Comparison of ENCODE assay signal across 36 mouse cellular contexts in genomic region chr11:4246623-4247022, GRCm38 (mm10). TPM values are rescaled to one million over a fixed set of nuclear protein-coding genes. Genes with fewer than 3 reads are reported as not detected.
DNase-seq lines count a peak whose midpoint lies in the region; TF ChIP-seq lines count a peak whose summit lies in the region.
"Had no signal": no experiment of that assay in that cellular context is flagged by ENCODE, and none has a peak within 500 bp of the region (broad histone marks: within the 10 kb centered on the region; RNA-seq: fewer than 3 reads in every experiment).

No protein-coding gene starts in this region.

- H3K9me3 ChIP-seq in CH12.LX (replicated peaks; ENCODE audit: low read length) (peaks cover 3% of the 10 kb centered on the region), MEL (replicated peaks; ENCODE audit: insufficient read depth, low read length) (no peaks in the 10 kb centered on the region)
- H3K9me3 ChIP-seq: embryonic facial prominence, embryonic 13.5 days; hindbrain, embryonic 13.5 days; limb, embryonic 10.5 days; limb, embryonic 15.5 days; liver, embryonic 13.5 days; megakaryocyte, embryonic 14.5 days; midbrain, embryonic 13.5 days had no signal

- H3K27ac ChIP-seq in CH12.LX (ENCODE audit: insufficient read depth, low read depth) (no peak overlapping the region), MEL (ENCODE audit: control insufficient read depth, low read depth, low read length) (no peak overlapping the region)
- H3K27ac ChIP-seq: embryonic facial prominence, embryonic 13.5 days; gastrocnemius, adult 2 months; hindbrain, embryonic 13.5 days; layer of hippocampus, adult 2 months; limb, embryonic 10.5 days; limb, embryonic 15.5 days; midbrain, embryonic 13.5 days had no signal

- no peak for TF ChIP-seq EP300 in CH12.LX (IDR thresholded peaks at IDR 0.05; ENCODE audit: low read length)
- peak in 1 of 2 experiments; percentile 73; a peak in 2 of 4 replicates for TF ChIP-seq EP300 in MEL (IDR thresholded peaks at IDR 0.05; ENCODE audit: low read depth in 1 of 2, low read length in 2 of 2)

- H3K79me2 ChIP-seq in CH12.LX (replicated peaks; ENCODE audit: control insufficient read depth, extremely low read depth, insufficient read depth, poor library complexity, severe bottlenecking) (no peaks in the 10 kb centered on the region), MEL (ENCODE audit: control insufficient read depth, insufficient read depth, low read length, poor library complexity) (no peaks in the 10 kb centered on the region)

- DNase-seq in CD4-positive helper T cell, adult 2 months (ENCODE audit: low read depth, low spot score), result peak; percentile 79
- DNase-seq in CH12.LX (ENCODE audit: extremely low read depth) (no peak), MEL (ENCODE audit: low read depth, low spot score) (no peak)
- DNase-seq in naive thymus-derived CD4-positive, alpha-beta T cell, adult 2 months (ENCODE audit: low read depth), result peak; percentile 68
- DNase-seq in neural tube, embryonic 10.5 days (ENCODE audit: extremely low spot score, low spot score), result no peak
- DNase-seq in right cerebral cortex, postnatal 36 days (ENCODE audit: low spot score in 2 of 2), result no peak
- no peak for DNase-seq in embryo, embryonic 11 days
- DNase-seq: adrenal gland, adult 2 months; B cell, adult 2 months; cerebellum, adult 11 months; cerebellum, adult 9-11 months; gastrocnemius, adult 2 months; gastrocnemius, postnatal 36 days; heart, adult 18-20 months; heart, postnatal 4 days; kidney, adult 18-20 months; kidney, postnatal 36 days; liver, embryonic 13.5 days; lung, adult 18-20 months; lung, postnatal 4 days; right cerebral cortex, postnatal 25 days; spleen, adult 18-20 months; thymus, postnatal 25 days had no signal

- no peak for TF ChIP-seq CTCF in CH12.LX (conservative IDR thresholded peaks at IDR 0.05 in 1 of 2, IDR thresholded peaks at IDR 0.05 in 1 of 2; ENCODE audit: low read depth in 2 of 2, low read length in 2 of 2)
- TF ChIP-seq CTCF in MEL (IDR thresholded peaks at IDR 0.05 in 2 of 3, conservative IDR thresholded peaks at IDR 0.05 in 1 of 3; ENCODE audit: control insufficient read depth in 1 of 3, insufficient read depth in 1 of 3, low read depth in 2 of 3, low read length in 3 of 3, poor library complexity in 1 of 3, severe bottlenecking in 1 of 3), result no peak

- H3K4me1 ChIP-seq in CH12.LX (ENCODE audit: control insufficient read depth in 1 of 2, insufficient read depth in 2 of 2) (peaks cover 10 to 39% of the 10 kb centered on the region in 2 experiments), MEL (ENCODE audit: control insufficient read depth in 1 of 2, insufficient read depth in 2 of 2, low read length in 2 of 2) (peaks cover 2 to 19% of the 10 kb centered on the region in 2 experiments; a peak in 3 of 4 replicates)
- H3K4me1 ChIP-seq: hindbrain, embryonic 13.5 days; limb, embryonic 15.5 days; midbrain, embryonic 13.5 days had no signal

- no peak for TF ChIP-seq RAD21 in CH12.LX (IDR thresholded peaks at IDR 0.05; ENCODE audit: low read depth, low read length)
- TF ChIP-seq RAD21 in MEL (IDR thresholded peaks at IDR 0.05; ENCODE audit: low read depth, low read length), result no peak

- no peak overlapping the region for H3K4me3 ChIP-seq in CH12.LX (replicated peaks in 1 of 3; ENCODE audit: low read depth in 2 of 3, low read length in 2 of 3, poor library complexity in 1 of 3)
- H3K4me3 ChIP-seq in MEL (ENCODE audit: control insufficient read depth in 1 of 2, insufficient read depth in 1 of 2, low read depth in 2 of 2, low read length in 2 of 2), result no peak overlapping the region
- H3K4me3 ChIP-seq: embryonic facial prominence, embryonic 13.5 days; gastrocnemius, adult 2 months; hindbrain, embryonic 13.5 days; layer of hippocampus, adult 2 months; limb, embryonic 10.5 days; limb, embryonic 15.5 days; liver, embryonic 13.5 days; megakaryocyte, embryonic 14.5 days; midbrain, embryonic 13.5 days had no signal

- TF ChIP-seq POLR2A in CH12.LX (IDR thresholded peaks at IDR 0.05; ENCODE audit: low read depth, low read length), result no peak
- TF ChIP-seq POLR2A in MEL (IDR thresholded peaks at IDR 0.05; ENCODE audit: control insufficient read depth in 1 of 2, insufficient read depth in 1 of 2, low read depth in 1 of 2, low read length in 2 of 2, poor library complexity in 1 of 2), result no peak

- H3K27me3 ChIP-seq in CH12.LX (replicated peaks) (no peaks in the 10 kb centered on the region), MEL (ENCODE audit: control insufficient read depth in 1 of 2, insufficient read depth in 2 of 2, low read length in 2 of 2) (no peaks in the 10 kb centered on the region)
- H3K27me3 ChIP-seq: embryonic facial prominence, embryonic 13.5 days; hindbrain, embryonic 13.5 days; limb, embryonic 15.5 days; liver, embryonic 13.5 days; midbrain, embryonic 13.5 days had no signal

- H3K4me2 ChIP-seq in CH12.LX (ENCODE audit: insufficient read depth, low read depth, poor library complexity, severe bottlenecking), result 0 out of 2 replicates have a peak overlapping the region, but pooled peaks have one; percentile 30
- H3K4me2 ChIP-seq: embryonic facial prominence, embryonic 13.5 days; heart, embryonic 11.5 days; hindbrain, embryonic 13.5 days; limb, embryonic 15.5 days; liver, embryonic 13.5 days; midbrain, embryonic 13.5 days had no signal

- H3K9ac ChIP-seq in CH12.LX (ENCODE audit: insufficient read depth, low read depth) (peak overlapping the region; percentile 30; the same call in 1 of the 2 replicates), MEL (ENCODE audit: control insufficient read depth, low read depth, low read length, poor library complexity, severe bottlenecking) (no peak overlapping the region)
- H3K9ac ChIP-seq: embryonic facial prominence, embryonic 13.5 days; hindbrain, embryonic 13.5 days; limb, embryonic 15.5 days; midbrain, embryonic 13.5 days had no signal

- H3K36me3 ChIP-seq in CH12.LX (replicated peaks in 1 of 2; ENCODE audit: control insufficient read depth in 1 of 2, insufficient read depth in 1 of 2, low read length in 1 of 2), result peaks cover 0 to 4% of the 10 kb centered on the region in 2 experiments
- peaks cover 0 to 25% of the 10 kb centered on the region in 2 experiments; a peak in 2 of 4 replicates for H3K36me3 ChIP-seq in MEL (ENCODE audit: control insufficient read depth in 1 of 2, insufficient read depth in 2 of 2, low read length in 2 of 2)
- H3K36me3 ChIP-seq: embryonic facial prominence, embryonic 13.5 days; hindbrain, embryonic 13.5 days; limb, embryonic 10.5 days; limb, embryonic 15.5 days; liver, embryonic 13.5 days; midbrain, embryonic 13.5 days had no signal

- in situ Hi-C loops in CH12.LX (cut with MboI; ENCODE audit: low pct_ligation_motif_present, low pct_unique_long_range_greater_than_20kb, low sequenced_read_pairs), result no loop called here

- dilution Hi-C loops in CH12.LX (cut with MboI; ENCODE audit: extremely low pct_ligation_motif_present, extremely low pct_unique_long_range_greater_than_20kb, low sequenced_read_pairs), result no loop called here

TF ChIP-seq in CH12.LX, 34 proteins besides CTCF, POLR2A, EP300 and RAD21:
- no peak for TF ChIP-seq MAFK (IDR thresholded peaks at IDR 0.05; ENCODE audit: insufficient replicate concordance, low read length)
- TF ChIP-seq IRF4 (IDR thresholded peaks at IDR 0.05; ENCODE audit: low read depth, low read length), result 0 out of 2 replicates have a peak, but pooled peaks have one; percentile 20

TF ChIP-seq in MEL, 35 proteins besides CTCF, POLR2A, EP300 and RAD21:
- peak; percentile 24; the same call in 1 of the 2 replicates for TF ChIP-seq TCF12 (IDR thresholded peaks at IDR 0.05; ENCODE audit: low read depth, low read length)
- TF ChIP-seq HCFC1 (IDR thresholded peaks at IDR 0.05; ENCODE audit: low read depth, low read length), result no peak
- TF ChIP-seq USF2 (IDR thresholded peaks at IDR 0.05; ENCODE audit: borderline replicate concordance in 1 of 2, insufficient read depth in 1 of 2, low read depth in 1 of 2, low read length in 2 of 2), result no peak
- TF ChIP-seq GATA1 (IDR thresholded peaks at IDR 0.05; ENCODE audit: low read depth, low read length), result peak; percentile 62

RNA-seq across cellular contexts. Expression of gene Osm, which starts 10.4 kb away (rescaled TPM):
- total RNA-seq in CH12.LX (2012; rRNA removed), result 11.0 and 12.8 TPM in 2 replicates
- total RNA-seq in CH12.LX (2014; rRNA removed), result 11.8 and 15.1 TPM in 2 replicates
- polyA plus RNA-seq in CH12.LX (2012; ENCODE audit: insufficient read length, low read depth), result 10.4 and 12.5 TPM in 2 replicates
- total RNA-seq in MEL (2012; rRNA removed), result 11.2 and 15.4 TPM in 2 replicates
- polyA plus RNA-seq in MEL (2012; ENCODE audit: insufficient read depth in 1 of 2, insufficient read length in 2 of 2, low read depth in 1 of 2, low replicate concordance in 2 of 2, missing spikeins in 1 of 2), result 10 to 100 TPM in 1 of 2 experiments, not detected in 1; 10.6 TPM
- total RNA-seq: gastrocnemius, adult 2 months; gastrocnemius, postnatal 36 days had no signal
- polyA plus RNA-seq: embryonic facial prominence, embryonic 13.5 days; forebrain, embryonic 11.5 days; forebrain, embryonic 16.5 days; intestine, embryonic 14.5 days; kidney, embryonic 16.5 days; limb, embryonic 10.5 days; midbrain, embryonic 13.5 days; neural tube, embryonic 11.5 days had no signal

RNA-seq across cellular contexts. Expression of gene Lif, which starts 10.7 kb away (rescaled TPM):
- total RNA-seq in CH12.LX (2012; rRNA removed) (0.42 and 1.8 TPM in 2 replicates), CH12.LX (2014; rRNA removed) (0.05 and 0.15 TPM in 2 replicates), MEL (2012; rRNA removed) (0.10 and 0.27 TPM in 2 replicates)
- polyA plus RNA-seq in CH12.LX (2012; ENCODE audit: insufficient read length, low read depth) (0.07 and 0.17 TPM in 2 replicates), MEL (2012; ENCODE audit: insufficient read depth in 1 of 2, insufficient read length in 2 of 2, low read depth in 1 of 2, low replicate concordance in 2 of 2, missing spikeins in 1 of 2) (under 1 TPM in 1 of 2 experiments, not detected in 1; 0.31 TPM)
- polyA plus RNA-seq: forebrain, embryonic 11.5 days; liver, embryonic 13.5 days; neural tube, embryonic 11.5 days had no signal

RNA-seq across cellular contexts. Expression of gene Castor1, which starts 28.6 kb away (rescaled TPM):
- 4.7 and 5.8 TPM in 2 replicates for total RNA-seq in CH12.LX (2012; rRNA removed)
- 13.0 TPM in 2 replicates for total RNA-seq in CH12.LX (2014; rRNA removed)
- polyA plus RNA-seq in CH12.LX (2012; ENCODE audit: insufficient read length, low read depth), result 18.2 and 23.7 TPM in 2 replicates
- total RNA-seq in MEL (2012; rRNA removed), result 6.6 and 7.1 TPM in 2 replicates
- polyA plus RNA-seq in MEL (2012; ENCODE audit: insufficient read depth in 1 of 2, insufficient read length in 2 of 2, low read depth in 1 of 2, low replicate concordance in 2 of 2, missing spikeins in 1 of 2), result 10 to 100 TPM in 1 of 2 experiments, not detected in 1; 11.8 TPM

Comparison
In these comparisons a context has a peak if more than half of its experiments do, and no peak if none do; other contexts are left out.
1. DNase-seq: peak in CD4-positive helper T cell, adult 2 months (single experiment) and naive thymus-derived CD4-positive, alpha-beta T cell, adult 2 months (single experiment); none in CH12.LX (single experiment), MEL (single experiment), neural tube, embryonic 10.5 days (single experiment), right cerebral cortex, postnatal 36 days (0 of 2) and embryo, embryonic 11 days (single experiment).